Mouse (Mus musculus) naive thymus-derived CD4-positive, alpha-beta T cell, adult 2 months (primary cell): ENCODE data around the gene Abcd1.
"Not testable (repeated sequence)": the region's sequence is repeated elsewhere in the genome, so short reads cannot be mapped to it uniquely, and the experiment has no call there.

ENCODE experiments used
- DNase-seq: peaks from one replicate; pipeline ENCODE4 v3.0.0-alpha.2; 2011; ENCODE audit warnings: low read depth

The Abcd1 gene

DNA sequence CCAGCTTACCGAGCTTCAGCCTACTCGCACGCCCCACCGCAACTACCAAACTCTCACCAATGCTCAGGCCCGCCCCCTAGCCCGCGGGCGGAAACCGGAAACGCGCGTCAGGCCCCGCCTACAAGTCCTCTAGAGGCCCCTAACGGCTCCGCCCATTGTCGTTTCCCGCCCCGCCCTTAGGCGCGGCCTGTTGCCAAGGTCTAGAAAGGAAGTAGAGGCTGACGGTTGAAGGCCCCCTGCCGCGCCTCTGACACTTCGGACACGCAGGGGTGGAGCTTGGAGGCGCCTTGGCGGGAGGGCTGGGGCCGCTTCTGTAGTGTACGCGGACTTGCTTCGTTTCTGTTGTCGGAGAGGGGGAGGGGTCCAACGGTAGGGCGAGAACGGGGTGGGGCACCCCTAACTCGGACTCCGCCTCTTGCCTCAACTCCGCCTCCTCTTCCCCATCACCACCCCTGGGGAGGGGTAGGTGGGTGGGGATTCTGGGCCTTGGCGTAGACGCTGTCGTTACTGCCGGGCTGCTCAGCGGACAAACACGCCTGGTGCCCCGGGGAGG is at the start of gene Abcd1, which contains the start of gene Bcap31:
Gene Abcd1 (plus strand): TSS at position 489 of the 553 bp plus-strand sequence.
Gene Bcap31 (minus strand): TSS at position 67 of the 553 bp plus-strand sequence.
- peak; percentile 97 for DNase-seq

DNA sequence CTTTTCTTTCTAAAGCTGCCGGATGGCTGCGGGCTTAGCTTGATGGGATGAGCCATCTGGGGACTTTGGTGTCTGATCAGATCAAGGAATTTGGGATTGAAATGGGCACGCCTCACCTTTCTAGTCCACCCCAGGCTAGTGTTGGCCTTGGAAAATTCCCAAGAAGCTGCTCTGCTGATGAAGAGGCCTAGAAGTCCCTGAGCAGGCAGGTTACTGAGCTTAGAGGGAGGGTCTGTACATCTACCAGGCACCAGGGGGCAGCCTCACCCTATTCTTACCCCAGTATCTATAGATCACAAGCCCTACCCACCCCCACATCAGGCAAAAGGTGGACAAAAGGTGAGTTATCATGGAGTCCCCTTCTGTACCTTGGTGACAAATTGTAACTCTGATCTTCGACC is 44.4 kb upstream of the Abcd1 start:
- DNase-seq: peak; percentile 77

DNA sequence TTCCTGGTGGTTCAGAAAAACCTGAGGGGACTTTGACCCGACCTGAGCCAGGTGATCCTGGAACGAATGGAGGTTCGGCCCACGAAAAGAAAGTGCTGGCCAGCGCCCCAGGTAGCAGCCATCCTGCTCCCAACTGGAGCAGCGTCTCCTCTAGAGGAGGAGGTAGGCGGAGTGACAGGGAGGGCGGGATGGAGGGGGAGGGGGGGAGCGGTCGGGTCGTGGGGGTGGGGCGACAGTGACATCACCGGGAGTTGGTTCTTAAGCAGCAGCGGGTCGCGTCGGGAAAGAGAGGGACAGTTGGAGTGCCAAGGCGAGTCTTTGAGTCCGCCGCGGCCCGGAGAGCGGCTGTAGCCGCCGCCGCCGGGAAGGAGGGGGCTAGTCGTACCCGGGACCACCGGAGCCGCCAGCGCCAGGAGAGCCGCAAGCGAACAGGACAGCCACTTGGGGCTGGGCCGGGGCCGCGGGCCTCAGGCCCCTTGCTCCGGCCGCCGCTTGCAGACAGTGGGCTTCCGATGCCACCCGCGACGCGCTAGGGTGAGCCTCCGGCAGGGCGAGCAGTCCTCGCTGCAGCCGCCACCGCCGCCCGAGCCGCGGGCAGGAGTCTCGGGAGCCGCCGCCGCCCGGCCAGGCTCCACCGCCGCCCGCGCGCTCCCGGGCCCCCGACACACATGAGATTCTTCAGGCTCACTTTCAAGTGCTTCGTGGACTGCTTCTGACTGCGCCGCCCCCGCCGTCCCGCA is 43.3 kb upstream of the Abcd1 start, which contains the start of gene Slc6a8:
Gene Slc6a8 (plus strand): TSS at position 272 of the 740 bp plus-strand sequence.
- DNase-seq: peak; percentile 38

DNA sequence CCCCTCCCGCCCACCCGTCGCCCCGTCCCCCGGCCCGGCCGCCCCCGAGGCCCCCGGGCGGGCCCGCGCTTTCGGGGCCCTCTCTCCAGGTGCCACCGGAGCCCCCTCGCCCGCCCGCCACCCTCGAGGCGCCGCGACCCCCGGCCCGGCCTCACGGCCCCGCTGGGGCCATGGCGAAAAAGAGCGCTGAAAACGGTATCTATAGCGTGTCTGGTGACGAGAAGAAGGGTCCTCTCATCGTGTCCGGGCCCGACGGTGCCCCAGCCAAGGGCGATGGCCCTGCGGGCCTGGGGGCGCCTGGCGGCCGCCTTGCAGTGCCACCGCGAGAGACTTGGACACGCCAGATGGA is 42.8 kb upstream of the Abcd1 start:
- no peak for DNase-seq

DNA sequence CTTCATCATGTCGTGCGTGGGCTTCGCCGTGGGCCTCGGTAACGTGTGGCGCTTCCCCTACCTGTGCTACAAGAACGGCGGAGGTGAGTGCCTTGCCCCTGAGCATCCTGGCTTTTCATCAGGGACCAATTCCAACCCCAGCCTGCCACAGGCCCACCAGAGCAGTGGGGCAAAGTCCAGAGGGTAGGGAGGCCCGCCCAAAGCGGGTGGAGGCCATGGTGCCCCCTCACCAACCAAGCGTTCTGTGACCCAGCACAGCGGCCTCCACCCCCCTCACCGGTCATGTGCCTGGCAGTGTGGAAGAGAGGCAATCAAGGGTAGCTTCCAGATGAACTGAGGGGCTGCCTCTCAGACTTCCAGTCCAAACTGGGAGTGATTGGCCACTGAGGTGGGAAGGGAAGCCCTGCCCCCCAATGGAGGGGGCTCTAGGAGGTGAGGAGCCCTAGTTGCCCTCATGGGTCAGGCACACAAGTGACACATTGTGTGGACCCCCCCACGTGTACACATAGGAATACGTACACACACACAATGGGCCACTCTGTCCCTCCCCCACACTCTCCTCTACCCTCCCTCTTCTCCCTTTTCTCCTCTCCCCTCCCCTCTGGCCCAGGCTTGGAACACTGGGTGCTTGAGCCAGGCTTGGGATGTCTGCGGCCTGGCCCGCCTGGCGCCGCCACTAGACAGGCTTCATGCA is 42.3 kb upstream of the Abcd1 start:
- DNase-seq: no peak

DNA sequence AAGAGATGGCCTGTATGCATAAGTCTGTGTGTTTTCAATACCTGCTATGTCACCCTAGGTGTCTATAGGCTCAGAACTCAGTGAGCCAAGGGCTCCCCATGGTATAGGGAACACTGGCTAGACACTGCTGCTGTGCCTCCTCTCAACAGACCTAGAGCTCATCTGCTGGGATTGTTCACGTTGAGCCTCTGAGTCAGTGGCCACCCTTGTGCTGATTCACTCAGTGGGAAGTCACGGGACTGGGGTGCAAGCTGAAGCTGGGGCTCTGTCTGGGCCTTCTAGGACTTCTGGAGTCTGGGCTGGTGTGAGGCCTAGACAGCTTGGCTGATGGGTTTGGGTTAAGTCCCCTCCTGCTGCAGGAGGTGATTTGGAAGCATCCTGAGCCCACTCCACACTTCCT is 41.2 kb upstream of the Abcd1 start:
- DNase-seq: no peak

DNA sequence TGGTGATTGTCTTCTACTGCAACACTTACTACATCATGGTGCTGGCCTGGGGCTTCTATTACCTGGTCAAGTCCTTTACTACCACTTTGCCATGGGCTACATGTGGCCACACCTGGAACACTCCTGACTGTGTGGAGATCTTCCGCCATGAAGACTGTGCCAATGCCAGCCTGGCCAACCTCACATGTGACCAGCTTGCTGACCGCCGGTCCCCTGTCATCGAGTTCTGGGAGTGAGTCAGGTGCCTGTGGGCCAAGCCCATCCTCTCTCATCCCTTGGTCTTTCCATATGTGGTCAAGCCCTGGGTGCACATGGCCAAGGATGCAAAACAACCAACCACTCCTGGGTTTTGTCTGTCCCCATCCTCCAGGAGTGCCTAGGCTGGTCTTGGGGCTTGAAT is 39.7 kb upstream of the Abcd1 start:
- no peak for DNase-seq

DNA sequence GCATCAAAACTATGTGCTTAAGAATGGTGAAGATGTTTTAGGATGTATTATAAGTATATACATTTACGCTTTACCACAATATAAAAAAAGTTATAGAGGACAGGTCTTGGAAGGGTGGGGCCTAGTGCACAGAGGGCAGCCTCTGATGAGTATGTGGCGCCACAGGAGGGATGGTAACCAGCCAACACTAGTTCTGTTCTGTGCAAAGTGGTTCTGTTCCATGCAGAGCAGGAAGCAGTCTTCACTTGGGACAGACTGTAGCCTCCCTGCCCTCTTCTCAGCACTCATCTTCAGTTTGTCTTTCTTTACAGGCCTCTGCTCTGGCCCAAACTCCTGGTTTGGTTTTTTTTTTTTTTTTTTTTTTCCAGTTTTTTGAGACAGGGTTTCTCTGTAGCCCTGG is 32.2 kb upstream of the Abcd1 start:
- no peak for DNase-seq

DNA sequence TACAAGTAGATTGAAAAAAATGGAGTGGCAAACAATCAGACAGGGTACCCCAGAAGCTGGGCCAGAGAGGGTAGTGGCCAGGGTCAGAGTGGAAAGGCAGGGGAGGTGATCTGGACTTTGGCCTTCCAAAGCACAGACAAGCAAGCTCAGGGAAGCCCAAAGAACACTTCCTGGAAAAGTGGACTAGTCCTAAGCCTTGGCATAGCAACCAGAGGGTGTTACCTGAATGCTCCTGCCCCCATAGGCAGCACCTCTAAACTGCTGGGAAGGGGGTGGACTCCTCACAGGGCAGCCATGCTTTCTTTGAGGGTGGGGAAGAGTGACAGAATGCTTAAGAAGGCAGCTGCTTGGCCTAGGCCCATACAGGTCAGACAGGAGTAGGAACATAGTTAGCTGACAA is 31.4 kb upstream of the Abcd1 start:
- no peak for DNase-seq

DNA sequence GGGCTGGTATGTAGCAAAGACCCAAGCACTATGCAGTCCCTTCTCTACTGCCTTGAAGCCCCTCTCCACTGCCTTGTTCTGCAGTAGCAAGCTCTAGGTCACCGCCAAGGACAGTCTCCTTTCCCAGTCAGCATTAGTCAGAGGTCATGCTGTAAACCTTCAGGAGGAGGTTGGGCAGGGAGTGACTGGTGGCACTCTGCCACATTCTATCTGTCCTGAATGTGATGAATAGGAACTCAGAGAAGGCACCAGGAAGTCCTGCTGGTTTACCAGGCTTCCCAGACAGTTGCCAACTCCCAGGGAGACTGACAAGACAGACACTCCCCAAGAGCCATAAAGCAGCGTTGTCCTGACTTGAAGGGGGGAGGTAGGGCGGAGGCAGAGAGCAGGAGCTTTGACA is 30.8 kb upstream of the Abcd1 start:
- DNase-seq: no peak

DNA sequence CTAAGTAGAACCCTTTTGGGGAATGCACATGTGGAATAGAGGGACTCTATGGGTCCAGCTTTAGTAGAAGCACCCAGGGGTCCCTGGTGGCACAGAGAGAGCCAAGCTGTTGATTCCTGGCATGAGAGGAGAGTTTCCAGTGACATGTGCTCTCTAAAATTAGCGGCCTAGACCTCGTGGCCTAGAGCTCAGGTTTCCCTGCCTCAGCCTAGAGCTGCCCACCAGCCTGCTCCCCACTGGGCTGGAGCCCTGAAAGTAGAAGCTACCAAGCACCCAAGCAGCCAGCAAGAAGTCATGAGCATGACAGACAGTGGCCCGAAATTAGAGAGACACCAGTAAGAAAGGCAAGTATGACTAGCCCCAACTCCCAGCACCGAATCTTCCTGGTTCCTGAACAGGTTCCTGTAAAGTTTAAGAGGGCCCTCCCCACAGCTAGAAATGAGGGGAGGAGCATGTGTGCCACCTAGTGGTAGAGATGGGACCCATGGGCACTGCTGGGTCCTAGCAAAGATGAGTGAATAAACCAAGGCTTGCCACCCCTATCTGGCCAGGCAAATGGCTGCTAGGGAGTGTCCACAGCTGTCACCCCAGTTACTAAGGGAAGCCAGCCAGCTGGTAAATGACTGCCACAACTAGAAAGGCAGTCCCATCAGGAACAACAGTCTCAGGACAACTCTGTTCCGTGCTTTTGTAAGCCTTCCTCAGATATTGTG is 25.3 kb upstream of the Abcd1 start:
- DNase-seq: peak; percentile 64

DNA sequence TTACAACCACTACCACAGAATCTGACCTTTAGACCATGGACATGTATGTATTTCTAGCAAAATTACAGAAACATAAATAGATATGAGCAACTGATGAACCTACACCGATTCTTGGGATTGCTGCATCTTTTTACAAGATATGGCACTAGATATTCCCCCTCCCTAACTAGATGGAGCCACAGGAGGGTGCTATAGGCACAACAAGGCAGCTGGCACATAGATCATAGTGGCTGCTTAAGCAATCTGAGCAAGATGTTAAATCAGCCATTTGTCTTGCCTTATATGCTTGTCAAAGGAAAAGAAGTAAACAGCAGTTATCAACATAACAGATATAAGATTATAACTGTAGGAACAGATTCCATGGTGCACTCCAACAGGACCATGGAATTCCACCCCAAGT is 15.9 kb upstream of the Abcd1 start:
- peak; percentile 43 for DNase-seq

DNA sequence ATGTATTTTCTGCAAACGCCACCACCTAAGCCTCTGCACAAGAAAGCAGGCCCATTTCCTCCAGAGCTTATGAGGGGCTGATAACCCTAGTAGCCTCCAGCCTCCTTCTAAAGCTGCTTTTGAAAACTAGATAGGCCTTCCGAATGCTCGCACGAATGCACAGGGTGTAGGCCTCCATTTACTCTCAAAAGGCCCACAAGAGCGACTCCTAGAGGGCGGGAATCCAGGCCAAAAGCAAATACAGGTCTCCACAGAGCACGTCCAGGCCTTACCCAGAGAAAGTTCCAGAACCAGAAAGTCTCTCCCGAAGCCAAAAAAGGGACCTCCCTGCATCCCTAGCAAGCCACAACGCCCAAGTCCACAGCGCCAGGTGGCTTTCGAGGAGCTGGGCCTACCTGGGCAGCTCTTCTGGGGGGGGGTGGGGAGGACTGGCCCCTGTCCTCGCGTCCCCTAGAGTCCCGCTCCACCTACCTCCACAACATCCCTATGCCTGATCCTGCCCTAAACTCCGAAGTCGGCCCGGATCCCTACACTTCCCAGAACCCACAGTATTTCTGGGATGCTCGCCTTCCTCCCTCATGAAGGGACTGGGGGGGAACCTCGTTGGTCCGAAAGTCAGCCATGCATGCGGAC is 805 bp upstream of the Abcd1 start:
- peak; percentile 67 for DNase-seq

DNA sequence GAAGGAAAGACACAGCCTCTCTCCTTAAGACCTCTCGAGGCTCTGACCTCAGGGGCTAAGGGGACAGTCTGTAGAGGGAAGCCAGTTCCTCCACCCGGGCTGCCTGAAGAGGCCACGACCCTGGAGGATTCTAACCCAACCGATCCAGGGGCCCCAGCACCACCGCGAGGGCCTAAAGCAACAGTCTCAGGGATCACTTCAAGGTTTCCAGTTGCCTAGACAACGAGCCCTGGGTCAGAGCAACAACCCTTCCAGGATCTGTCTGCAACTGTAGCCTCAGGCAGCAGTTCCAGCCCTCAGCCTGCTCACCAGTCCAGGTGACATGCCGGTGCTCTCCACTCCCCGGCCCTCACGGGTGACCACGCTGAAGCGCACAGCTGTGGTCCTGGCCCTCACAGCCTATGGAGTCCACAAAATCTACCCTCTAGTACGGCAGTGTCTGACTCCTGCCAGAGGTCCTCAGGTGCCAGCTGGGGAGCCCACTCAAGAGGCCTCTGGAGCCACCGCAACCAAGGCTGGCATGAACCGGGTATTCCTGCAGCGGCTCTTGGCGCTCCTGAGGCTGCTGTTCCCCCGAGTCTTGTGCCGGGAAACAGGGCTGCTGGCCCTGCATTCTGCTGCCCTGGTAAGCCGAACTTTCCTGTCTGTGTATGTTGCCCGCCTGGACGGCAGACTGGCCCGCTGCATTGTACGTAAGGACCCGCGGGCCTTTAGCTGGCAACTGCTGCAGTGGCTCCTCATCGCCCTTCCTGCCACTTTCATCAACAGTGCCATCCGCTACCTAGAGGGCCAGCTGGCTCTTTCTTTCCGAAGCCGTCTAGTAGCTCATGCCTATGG is 530 bp downstream of the Abcd1 start:
- peak; percentile 40 for DNase-seq

DNA sequence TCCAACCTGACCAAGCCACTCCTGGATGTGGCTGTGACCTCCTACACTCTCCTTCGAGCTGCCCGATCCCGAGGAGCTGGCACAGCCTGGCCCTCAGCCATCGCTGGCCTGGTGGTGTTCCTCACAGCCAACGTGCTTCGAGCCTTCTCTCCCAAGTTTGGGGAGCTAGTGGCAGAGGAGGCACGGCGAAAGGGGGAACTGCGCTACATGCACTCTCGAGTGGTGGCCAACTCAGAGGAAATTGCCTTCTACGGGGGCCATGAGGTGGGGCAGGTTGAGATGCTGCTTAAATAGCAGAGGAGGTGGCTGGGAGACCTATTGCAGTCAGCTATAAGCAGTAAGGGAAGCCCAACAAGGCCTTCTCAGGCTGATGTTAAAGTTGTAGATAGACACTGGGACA is 1.3 kb downstream of the Abcd1 start:
- DNase-seq: peak; percentile 40

DNA sequence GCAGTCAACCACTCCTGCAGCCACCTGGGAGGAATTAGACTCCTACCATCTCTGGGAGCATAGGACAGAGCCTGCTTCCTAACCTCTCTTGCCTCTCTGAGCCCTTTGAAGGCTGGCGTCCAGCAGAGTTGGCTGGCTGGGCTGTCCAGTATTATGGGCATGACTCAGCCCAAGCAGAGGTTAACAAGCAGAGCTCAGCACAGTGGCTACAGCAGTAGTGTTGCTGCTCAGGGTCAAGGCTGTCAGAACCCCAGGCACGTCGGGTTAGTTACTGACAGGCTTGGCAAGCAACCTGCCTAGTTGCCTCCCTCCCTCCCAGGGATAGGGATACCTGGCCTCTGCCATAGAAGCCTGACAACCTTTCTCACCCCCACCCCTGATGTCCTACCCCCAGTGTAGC is 1.9 kb downstream of the Abcd1 start:
- DNase-seq: no peak

DNA sequence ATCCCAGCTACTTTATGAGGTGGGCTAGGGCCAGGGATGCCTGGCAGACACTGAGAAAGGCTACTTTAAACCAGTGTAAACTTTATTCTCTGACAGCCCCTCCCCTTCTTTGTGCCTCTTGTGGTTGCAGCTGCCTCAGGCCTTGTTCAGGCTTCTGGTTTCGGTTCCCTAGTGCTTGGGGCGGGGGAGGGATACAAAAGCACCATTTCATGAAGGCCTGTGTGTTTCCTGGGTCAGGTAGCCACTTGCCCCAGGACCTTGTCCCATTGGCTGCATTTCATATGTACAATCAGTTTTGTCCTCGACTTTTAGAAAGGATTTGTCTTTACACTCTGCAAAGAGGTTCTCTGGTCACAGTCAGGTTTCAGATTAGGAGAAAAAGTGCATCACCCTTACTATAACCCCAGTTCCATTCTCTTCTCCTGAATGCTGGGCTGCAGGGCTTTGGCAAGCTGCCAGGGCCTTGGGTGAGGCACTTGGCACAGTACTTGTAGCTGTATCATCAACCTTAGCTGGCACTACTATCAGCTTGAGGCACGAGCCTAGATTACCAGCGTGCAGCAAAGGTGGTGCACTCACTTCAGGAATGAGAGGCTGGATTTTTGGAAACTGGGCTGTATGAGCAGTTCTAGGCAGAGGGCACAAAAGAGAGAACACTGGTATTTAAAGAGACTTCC is 2.4 kb downstream of the Abcd1 start:
- DNase-seq: peak; percentile 61

DNA sequence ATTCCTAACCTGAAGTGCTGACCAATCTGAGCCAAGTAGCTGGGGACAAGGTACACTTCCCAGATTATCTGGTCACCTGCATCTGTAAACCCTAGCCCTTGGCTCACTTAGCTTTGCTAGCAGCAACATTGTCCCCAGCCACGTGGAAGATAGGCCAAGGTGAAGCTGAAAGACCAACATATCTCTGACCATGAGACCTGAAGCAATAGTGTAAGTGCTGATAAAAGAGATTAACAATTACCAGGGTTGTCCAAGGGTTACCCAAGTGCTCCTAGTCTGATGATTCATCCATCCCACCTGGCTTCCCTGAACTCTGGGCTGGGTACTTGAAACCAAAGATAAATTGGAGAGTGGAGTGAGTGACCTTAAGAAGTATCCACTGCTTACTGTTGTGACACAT is 14.5 kb downstream of the Abcd1 start:
- no peak for DNase-seq

DNA sequence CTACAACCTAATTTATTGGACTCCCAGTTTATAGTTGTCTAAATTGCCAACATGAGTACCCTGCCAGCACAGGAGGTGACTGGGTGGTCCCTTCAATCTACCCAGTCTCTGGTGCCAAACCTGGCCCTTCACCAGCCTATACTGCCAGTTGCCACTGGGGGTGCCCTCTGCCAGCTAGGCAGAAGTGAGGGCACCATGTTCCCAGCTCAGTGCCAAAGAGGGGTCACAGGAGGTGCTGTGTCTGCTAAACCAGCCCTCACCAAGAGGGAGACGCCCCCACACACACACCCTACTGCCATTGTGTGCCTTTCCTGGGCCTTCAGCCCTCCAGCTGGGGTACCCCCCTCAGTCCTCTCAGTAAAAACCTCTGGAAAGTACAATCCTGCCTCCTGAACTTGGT is 21.8 kb downstream of the Abcd1 start:
- DNase-seq: no peak

DNA sequence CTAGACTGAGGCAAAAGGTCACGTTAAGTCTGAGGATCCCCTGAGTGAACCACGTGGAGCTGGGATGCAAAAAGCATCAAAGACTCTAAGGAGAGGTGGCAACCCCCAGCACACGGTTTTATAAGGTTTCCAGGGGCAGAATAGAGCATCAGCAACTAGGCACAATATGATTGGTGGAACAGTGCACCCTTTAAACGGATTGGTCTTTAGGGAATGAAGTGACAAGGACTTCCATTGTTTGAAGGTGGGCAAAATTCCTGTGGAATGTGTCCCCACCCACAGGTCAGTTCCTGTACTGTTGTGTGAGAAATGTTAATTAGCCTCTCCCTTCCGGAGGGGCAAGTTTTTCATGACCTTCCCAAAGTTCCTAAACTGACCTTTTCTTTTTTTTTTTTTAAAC is 22.8 kb downstream of the Abcd1 start:
- DNase-seq: no peak

DNA sequence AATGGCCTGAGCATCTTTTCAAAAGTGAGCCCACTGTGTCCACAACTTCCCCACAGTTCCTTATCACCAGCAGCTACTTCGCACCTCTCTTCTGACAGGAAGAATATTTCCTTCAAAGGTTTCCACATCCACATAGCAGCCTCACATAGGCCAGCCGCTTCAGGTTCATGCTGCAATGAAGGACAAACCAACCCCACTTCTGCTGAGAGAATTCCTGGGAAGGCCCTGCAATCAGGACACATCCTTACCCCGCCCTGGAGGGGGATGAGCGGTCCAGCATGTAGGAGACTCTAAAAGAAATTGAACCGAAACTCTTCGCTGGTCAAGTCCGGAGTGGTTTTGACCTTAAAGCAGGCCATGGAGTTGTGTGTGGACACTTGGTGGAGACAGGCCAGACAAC is 23.4 kb downstream of the Abcd1 start:
- DNase-seq: not testable (repeated sequence)
